Mouse (Mus musculus): ENCODE measurements at regions not wholly inside any gene's neighbourhood (a gene's known extent, or its start where the extent isn't known, plus 50 kb on each side); places are given as distances from the start of the nearest gene placed in this dataset.

DNA sequence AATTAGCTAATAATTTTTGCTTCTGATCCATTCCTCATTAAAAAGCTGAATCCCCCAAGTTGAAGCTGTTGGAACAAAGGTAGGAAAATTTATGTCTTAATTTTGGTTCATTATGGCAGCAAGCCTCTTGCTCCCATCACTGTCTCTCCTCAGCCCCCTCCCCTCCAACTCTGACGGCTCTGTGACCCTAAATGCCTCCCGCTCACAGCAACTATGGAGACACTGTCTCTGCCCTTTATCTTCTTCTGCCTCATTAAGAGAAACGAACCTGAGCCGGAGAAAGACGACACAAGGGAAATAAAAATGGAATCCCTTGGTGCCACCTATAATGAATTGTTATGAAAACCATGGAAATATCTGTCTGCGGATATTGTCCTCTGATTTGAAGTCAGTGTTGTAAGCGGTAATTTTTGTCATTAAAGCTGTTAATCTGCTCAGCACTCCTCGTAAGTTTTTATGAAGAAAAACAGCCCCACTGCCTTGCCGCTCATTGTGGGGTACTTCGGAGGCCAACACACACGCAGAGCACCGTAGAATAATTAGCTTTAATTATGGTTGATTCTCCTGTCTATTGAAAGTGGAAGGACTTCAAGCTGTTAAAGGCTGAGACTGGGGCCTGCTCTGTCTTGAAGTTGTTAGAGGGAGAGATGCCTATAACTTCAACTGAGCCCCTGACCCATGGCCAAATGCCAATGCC lies 208.1 kb upstream of the Clint1 start:
- DNase-seq (ENCODE audit: low read depth, low spot score), result no peak

DNA sequence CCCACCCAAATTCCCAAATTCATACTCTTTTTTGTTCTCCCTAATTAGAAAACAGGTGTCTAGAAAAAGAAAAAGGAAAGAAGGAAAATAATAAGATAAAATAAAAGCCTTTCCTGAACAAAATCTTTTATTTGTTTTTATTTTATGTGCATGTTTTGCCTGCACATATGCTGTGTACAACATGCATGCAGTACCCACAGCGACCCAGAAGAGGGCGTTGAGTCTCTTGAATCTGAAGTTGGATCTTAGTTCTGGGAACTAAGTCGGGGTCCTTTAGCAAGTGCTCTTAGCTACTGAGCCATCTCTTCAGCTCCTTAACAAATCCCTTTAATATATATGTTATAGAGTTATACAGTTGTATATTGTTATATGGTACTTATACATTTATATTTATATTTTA lies 206.0 kb upstream of the Clint1 start:
- no peak for DNase-seq (ENCODE audit: low read depth, low spot score)

DNA sequence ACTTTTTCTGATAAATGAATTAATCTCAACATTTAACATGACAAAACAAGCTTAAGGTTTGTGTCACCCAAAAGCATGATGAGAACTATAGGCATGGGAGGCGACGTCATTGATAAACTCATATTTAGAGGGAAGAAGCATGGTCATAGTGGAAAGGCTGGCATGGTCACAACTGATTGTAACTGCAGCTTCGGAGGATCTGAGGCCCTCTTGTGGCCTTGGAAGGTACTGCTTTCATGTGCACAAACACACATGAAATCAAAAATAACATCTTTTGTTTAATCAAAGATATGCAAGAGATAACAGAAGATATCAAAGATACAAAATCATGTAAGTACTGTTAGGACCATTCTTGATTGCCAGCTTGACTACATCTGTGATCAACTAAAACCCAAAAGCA lies 204.0 kb upstream of the Clint1 start:
- no peak for DNase-seq (ENCODE audit: low read depth, low spot score)

GRCm38 (mm10) chr11:45656260-45656659 lies 195.6 kb upstream of the Clint1 start:
- DNase-seq (ENCODE audit: low read depth, low spot score), result no peak

- DNase-seq (ENCODE audit: low read depth, low spot score), result peak; percentile 32
Observed at GRCm38 (mm10) chr11:45670156-45670830, 181.6 kb upstream of the Clint1 start.

DNA sequence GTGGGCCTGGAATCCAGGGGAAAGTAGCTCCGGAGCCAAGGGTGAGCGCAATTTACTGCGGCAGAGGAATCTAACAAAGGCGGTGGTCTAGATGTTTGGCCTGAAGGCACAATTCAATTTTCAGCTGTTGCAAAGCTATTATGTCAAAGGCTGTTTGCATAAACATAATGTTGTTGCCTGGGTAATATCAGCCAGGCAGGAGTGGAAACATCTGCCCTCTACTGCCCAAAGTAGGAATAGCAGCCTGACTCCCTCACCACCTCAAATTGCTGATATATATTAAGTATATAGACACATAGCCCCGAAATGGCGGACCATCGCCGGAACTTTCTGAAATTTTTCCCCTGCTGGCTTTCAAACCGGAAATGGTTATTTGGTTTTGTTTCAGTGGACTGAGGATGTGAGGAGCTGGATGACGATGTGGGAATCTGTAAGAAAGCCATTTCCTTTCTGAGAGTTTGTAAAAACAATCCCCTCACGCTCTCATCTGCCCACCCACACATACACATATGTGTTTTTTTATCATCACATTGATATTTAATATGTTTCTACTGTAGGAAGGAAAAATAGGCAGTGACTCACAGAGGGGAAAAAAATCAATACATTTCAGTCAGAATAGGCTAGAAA lies 173.1 kb upstream of the Clint1 start:
- DNase-seq (ENCODE audit: low read depth, low spot score), result peak; percentile 65

- no peak for DNase-seq (ENCODE audit: low read depth, low spot score)
Observed at GRCm38 (mm10) chr11:45679293-45679673, 172.6 kb upstream of the Clint1 start.

DNA sequence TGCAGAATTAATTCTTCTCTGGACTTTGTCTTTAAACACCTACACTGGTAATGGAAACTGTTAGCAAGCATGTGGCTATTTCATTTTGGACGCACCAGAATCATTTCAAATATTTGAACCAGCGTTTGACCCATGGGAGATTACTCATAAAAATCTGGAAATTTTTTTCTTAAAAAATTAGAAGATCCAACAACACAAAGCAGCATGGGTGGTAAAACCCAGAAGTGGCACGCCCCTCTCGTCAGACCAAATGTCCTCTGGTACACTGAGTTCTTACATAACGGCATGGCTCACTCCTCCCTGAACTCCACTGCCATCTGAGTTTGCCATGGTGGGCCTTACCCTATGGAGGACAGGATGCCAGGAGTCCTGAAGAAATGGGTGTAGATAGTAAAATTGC lies 166.3 kb upstream of the Clint1 start:
- DNase-seq (ENCODE audit: low read depth, low spot score), result peak; percentile 70

DNA sequence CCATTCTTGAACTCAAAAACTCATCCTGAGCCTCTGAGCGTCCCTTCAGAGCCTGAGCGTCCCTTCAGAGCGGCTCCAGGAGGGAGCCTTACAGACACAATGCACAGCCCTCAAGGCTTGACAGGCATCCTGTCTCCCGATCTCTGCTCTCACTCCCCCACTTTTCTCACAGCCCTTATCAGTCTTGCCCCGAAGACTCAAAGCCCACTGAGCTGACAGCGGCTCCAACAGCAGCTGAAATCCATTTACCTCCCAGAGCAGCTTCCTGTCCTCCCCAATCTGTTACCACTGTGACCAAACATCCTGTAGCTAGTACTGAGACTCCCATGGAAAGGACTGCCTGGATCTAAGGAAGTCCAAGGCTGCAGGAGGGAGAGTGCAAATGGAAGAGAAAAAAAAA lies 158.6 kb upstream of the Clint1 start:
- DNase-seq (ENCODE audit: low read depth, low spot score), result no peak

- no peak for DNase-seq (ENCODE audit: low read depth, low spot score)
Observed at GRCm38 (mm10) chr11:45701506-45701905, 150.3 kb upstream of the Clint1 start.

DNA sequence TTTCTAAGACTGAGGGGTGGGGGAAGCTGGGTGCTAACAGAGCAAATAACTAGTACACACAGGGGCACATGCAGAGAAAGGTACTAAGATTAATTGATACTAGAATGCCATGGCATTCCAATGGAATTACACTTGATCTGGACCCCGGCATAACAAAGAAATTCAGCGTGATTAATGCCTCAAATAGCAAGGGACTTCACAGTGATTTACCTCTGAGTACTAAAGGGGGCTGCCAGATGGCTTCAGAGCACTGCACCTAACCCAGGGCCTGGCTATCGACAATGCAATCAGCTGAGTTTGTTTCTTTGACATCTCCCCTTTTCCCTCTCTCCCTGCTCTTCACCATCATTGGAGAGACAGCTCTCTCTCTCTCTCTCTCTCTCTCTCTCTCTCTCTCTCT lies 148.9 kb upstream of the Clint1 start:
- DNase-seq (ENCODE audit: low read depth, low spot score), result no peak

DNA sequence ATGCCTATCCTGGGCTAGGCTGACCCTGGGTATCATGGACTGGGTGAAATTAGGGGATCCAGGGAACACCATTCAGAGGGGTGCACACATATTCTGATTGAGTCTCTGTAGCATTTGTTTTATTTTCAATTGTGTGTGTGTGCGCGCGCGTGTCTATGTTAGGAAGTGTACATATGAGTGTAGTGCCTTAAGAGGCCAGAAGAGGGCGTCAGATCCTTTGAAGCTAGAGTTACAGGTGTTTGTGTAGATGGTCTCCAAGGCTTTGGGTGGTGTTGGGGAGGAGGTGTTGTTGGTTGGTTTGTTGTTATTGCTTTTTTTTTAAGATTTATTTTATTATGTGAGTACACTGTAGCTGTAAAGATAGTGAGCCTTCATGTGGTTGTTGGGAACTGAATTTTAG lies 147.4 kb upstream of the Clint1 start:
- no peak for DNase-seq (ENCODE audit: low read depth, low spot score)

GRCm38 (mm10) chr11:45718630-45719029 lies 133.2 kb upstream of the Clint1 start:
- no peak for DNase-seq (ENCODE audit: low read depth, low spot score)

GRCm38 (mm10) chr11:45719821-45720220 lies 132.0 kb upstream of the Clint1 start:
- DNase-seq (ENCODE audit: low read depth, low spot score), result no peak

GRCm38 (mm10) chr11:45736561-45736960 lies 115.3 kb upstream of the Clint1 start:
- DNase-seq (ENCODE audit: low read depth, low spot score), result no peak

DNA sequence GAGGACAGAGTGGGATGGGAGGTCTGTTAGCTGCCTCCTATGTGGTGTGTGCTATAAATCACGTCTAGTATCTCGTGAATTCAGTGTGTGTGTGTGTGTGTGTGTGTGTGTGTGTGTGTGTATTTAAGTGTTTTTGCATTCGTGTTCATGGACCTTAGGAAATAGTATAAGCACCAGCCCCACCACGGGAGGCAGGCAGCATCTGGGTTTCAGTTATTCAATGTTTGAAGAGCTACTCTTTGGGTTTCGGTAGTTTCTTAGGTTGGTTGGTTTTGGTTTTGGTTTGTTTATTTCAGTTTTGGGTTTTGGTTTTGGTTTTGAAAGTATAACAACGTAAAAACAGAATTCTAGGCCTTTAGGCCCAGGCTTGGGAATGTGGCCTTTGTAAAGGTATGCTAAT lies 113.5 kb upstream of the Clint1 start:
- no peak for DNase-seq (ENCODE audit: low read depth, low spot score)

GRCm38 (mm10) chr11:45745941-45746340 lies 105.9 kb upstream of the Clint1 start:
- no peak for DNase-seq (ENCODE audit: low read depth, low spot score)

DNA sequence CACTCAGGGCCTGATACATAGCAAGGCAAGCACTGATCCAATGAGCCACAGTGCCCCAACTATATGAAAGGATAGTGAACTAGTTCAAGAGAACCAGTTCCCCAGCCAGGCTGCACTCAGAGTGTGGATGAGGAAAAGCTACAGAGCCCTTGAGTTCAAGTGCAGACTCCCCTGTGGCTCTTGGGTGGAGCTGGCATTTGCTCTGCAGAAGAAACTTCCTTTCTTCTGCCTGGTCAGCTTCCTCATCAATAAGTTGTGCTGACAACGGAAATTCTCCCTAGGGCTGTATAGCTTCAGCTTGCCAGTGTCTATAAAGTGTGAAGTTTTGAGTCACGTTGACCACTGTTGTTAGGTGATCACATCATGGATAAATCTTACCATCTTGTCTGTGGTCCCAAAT lies 101.6 kb upstream of the Clint1 start:
- DNase-seq (ENCODE audit: low read depth, low spot score), result no peak

GRCm38 (mm10) chr11:45752237-45752636 lies 99.6 kb upstream of the Clint1 start:
- peak; percentile 53 for DNase-seq (ENCODE audit: low read depth, low spot score)

DNA sequence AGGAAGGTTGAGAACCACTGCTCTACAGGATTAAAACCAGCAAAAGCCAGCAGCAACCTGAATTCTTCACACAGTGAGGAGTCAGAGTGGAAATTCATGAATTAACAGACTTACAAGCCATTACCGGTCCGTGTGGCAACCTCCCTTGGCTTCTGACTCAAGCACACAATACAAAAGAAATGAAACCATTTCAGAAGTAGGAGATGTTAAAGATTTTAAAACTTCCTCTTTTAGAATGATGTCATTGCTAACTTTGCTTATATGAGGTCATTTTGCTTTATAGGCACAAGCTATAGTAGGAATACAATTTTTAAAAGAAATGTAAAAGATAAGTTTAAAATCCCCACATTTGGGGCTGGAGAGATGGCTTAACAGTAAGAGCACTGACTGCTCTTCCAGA lies 99.1 kb upstream of the Clint1 start:
- no peak for DNase-seq (ENCODE audit: low read depth, low spot score)

DNA sequence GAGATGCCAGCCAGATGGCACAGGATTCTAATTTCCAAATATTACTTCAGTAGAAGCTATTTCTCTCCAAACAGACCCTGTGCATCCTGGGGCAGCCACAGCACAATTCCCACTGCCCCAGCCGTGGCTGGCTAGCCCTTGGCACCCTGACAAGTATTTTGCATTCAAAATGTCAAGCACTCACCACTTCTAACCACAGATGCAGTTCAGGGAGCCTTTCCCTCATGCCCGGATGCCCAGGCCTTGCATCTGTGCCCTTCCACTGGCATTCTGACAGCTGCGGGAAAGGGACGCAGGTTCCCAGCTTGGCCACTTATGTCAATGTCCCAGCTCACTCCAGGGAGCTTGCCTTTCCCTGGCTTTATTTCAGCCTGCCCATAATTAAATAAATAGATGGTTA lies 84.8 kb upstream of the Clint1 start:
- no peak for DNase-seq (ENCODE audit: low read depth, low spot score)

DNA sequence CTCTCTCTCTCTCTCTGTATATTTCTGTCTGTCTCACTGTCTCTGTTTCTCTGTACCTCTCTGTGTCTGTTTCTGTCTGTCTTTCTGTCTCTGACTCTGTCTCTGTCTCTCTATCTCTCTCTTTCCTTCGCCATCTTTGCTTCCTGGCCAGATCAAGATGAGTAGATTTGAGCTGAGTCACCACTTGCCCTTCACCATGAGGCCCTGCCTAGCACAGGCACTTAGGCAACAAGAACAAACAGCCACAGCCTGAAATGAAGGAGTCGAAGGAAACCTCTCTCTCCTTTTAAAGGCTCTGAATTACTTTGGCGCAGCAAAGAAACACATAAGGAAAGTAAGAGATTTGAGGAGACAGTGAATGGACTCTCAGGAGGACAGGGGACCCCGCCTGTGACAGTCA lies 69.4 kb upstream of the Clint1 start:
- no peak for DNase-seq (ENCODE audit: low read depth, low spot score)

GRCm38 (mm10) chr11:45785806-45786205 lies 66.0 kb upstream of the Clint1 start:
- DNase-seq (ENCODE audit: low read depth, low spot score), result no peak
